Mouse (Mus musculus): Measurements from ENCODE around the gene Eif3g.

DNA sequence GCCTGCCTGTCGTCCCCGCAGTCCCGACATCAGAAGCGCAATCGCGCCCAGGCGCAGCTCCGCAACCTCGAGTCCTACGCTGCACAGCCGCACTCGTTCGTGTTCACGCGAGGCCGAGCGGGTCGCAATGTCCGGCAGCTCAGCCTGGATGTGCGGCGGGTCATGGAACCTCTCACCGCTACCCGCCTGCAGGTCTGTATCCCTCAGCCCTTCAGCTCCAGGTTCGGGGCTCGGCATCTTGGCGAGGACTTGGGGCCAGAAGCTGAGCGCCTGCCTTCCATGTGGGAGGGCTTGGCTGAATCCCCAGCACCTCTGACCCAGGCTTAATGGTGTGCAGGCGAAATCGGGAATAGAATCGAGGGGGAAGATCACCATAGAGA is 10.0 kb downstream of the Eif3g start:
- TF ChIP-seq CTCF (IDR thresholded peaks at IDR 0.05; ENCODE audit: control insufficient read depth, insufficient read depth, insufficient replicate concordance, low read depth, low read length): no peak
- no peak for TF ChIP-seq POLR2A (IDR thresholded peaks at IDR 0.05; ENCODE audit: control insufficient read depth, low read depth, low read length)

Data from testis, adult 2 months (tissue).